Mouse (Mus musculus) E14TG2a.4 (cell line): ENCODE results near the gene Ythdf2.

ENCODE experiments used
- CTCF ChIP-seq: conservative IDR thresholded peaks from 2 replicates; pipeline ENCODE4 v1.5.1; 2014; ENCODE audit warnings: low read length
- NANOG ChIP-seq: IDR thresholded peaks from 2 replicates; pipeline ENCODE4 v1.6.1; 2014; ENCODE audit warnings: borderline replicate concordance, low read length, mixed read lengths

DNA sequence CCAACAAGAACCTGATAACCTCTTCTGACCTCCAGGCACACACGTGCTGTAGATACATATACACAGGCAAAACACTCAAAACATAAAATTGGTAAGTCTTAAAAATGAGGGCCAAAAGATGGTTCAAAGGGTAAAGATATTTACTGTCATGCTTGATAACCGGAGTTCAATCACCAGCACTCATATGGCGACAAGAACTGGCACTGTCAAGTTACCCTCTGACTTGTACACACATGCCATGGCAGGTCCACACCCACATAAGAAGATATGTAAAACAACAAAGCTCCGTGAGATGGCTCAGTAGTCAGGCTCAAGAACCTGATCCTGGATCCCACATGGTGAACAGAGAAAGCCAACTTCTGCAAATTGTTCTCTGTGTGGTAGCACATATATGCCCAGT is 4.8 kb downstream of the Ythdf2 start:
- TF ChIP-seq CTCF = no peak
- TF ChIP-seq NANOG = no peak
